Mouse (Mus musculus): ENCODE data around the gene Nif3l1.

Nif3l1 gene

GRCm38 (mm10) chr1:58445143-58445722 lies at the start of gene Nif3l1, which contains the start of gene Ppil3:
Nif3l1 (plus strand) TSS chr1:58445151.
Ppil3 (minus strand) TSS chr1:58445486.
- peak; percentile 82 for DNase-seq (ENCODE audit: low read depth)

- no peak for DNase-seq (ENCODE audit: low read depth)
Measured at GRCm38 (mm10) chr1:58395341-58395740, 49.6 kb upstream of the Nif3l1 start.

GRCm38 (mm10) chr1:58396179-58396578 lies 48.8 kb upstream of the Nif3l1 start:
- no peak for DNase-seq (ENCODE audit: low read depth)

GRCm38 (mm10) chr1:58397731-58398130 lies 47.2 kb upstream of the Nif3l1 start:
- DNase-seq (ENCODE audit: low read depth): no peak

GRCm38 (mm10) chr1:58401396-58401795 lies 43.6 kb upstream of the Nif3l1 start:
- no peak for DNase-seq (ENCODE audit: low read depth)

GRCm38 (mm10) chr1:58403745-58404144 lies 41.2 kb upstream of the Nif3l1 start:
- no peak for DNase-seq (ENCODE audit: low read depth)

DNA sequence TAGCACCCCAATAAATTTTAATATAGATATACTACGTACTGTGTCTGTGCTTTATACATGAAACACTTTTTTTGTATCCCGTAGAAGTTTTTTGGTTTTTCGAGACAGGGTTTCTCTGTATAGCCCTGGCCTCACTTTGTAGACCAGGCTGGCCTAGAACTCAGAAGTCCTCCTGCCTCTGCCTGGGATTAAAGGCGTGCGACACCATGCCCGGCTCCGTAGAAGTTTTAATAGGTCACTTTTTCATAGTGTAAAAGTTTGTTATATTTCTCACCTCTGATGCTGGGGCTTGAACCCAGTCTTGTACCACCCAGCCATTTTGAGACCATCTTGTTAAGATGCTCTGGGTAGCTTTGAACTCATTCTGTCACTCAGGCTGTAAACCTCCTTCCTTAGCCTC lies 37.6 kb upstream of the Nif3l1 start:
- DNase-seq (ENCODE audit: low read depth): no peak

GRCm38 (mm10) chr1:58408141-58408540 lies 36.8 kb upstream of the Nif3l1 start:
- no peak for DNase-seq (ENCODE audit: low read depth)

- no peak for DNase-seq (ENCODE audit: low read depth)
Measured at GRCm38 (mm10) chr1:58409553-58410197, 35.3 kb upstream of the Nif3l1 start.

GRCm38 (mm10) chr1:58410198-58410588 lies 34.8 kb upstream of the Nif3l1 start:
- DNase-seq (ENCODE audit: low read depth): no peak

DNA sequence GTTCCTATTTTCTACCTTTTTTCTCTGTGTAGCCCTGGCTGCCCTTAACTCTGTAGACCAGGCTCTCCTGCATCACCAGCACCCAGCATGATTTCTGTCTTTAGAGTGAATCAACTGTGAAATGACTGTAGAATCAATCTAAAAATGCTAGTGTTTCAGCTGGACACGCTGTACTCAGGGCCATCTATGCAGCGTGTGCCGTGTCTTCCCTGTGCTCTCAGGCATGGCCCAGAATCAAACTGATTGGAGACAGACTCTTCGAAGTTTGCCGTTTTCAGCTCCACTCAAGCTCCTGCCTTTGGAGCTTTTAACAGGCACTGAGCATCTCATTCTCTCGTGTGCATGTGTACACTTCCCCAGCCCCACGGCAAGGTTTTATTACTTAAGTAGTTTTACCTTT lies 34.2 kb upstream of the Nif3l1 start:
- DNase-seq (ENCODE audit: low read depth): no peak

DNA sequence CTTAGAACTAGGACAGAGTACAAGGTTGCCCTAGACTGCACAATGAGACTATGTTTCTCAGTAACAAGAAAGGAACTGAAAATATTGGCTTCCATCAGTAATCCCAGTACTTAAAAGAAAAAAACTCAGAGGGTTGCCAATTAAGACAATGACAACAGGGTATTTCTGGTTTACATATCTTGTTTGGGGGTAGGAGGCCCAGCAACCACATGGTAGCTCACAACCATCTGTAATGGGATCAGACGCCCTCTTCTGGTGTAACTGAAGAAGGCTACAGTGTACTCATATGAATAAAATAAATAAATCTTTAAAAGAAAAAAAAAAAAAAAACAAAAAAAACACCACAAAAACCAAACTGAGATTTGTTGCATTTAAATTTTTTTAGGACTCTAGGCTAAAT lies 29.5 kb upstream of the Nif3l1 start:
- DNase-seq (ENCODE audit: low read depth): no peak

DNA sequence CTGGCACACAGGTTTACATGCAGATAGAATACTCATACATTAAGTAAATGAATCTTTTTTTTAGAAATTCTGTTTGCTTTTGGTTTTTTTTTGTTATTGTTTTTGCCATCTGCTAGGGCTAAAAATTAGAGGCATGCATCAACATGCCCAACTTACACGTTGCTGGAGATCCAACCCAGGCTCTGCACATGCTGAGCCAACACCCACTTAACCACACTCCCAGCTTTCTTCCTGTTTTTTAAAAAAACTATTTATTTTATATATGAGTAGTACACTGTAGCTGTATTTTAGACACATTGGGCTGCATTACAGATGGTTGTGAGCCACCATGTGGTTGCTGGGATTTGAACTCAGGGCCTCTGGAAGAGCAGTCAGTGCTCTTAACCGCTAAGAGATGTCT lies 28.9 kb upstream of the Nif3l1 start:
- no peak for DNase-seq (ENCODE audit: low read depth)

- no peak for DNase-seq (ENCODE audit: low read depth)
Measured at GRCm38 (mm10) chr1:58420032-58420431, 24.9 kb upstream of the Nif3l1 start.

- no peak for DNase-seq (ENCODE audit: low read depth)
Measured at GRCm38 (mm10) chr1:58420961-58421360, 24.0 kb upstream of the Nif3l1 start.

DNA sequence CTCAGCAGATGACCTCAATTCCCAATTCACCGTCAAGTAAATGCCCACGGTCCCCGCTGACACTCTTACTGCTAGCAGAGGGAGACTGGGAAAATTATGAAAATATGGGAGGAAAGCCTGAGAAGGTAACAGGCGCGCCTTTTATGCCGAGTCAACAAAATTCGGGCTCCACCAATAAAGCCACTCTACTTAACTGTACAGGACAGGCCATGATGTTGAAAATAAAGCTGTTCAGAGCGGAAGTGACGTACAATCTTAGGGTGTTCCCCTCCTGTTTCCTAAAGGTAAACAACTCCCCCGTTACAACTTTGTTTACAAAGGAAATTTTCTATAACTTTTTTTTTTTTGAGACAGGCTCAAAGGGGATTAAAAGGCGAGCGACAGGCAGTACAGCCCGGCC lies 22.1 kb upstream of the Nif3l1 start:
- DNase-seq (ENCODE audit: low read depth): no peak

DNA sequence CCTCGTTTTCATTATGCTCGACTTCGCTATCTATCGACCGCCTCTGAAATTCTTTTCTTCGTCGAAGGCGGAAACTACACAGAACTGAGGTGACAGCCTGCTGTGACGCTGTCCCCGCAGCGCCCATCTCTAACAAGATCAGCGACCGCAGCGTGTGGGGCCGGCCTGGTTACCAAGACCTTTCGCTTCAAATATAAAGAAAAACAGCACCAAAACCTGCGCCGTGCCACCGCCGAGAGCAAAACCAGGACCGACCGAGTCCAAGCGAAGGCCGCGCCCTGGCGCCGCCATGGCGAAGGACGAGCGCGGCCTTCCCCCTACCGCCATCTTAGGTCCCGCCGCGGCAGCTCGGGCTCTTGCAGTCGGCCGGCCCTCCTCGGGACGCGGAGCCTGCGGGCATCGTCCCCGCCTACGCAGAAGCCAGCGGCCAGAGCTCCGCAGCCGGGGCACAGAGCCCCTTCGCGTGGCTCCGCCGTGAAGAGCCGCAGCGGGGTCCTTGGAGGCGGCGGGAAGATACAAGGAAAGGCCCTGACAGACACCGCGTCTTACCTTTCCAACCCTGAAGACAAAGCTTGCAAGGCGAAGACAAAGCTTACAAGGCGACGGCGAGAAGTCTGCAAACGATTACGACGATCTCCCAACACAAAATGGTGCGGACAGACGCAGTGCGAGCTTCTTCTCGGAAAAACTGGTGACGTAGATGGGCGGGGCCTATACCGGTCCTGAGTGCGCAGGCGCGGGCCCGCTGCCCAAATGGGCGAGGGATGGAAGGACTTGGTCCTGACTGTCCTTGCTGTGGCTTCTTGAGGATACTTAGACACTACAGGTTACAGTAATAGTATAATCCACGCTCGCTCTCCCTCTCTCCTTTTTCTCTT lies 21.3 kb upstream of the Nif3l1 start, which contains the start of gene Clk1:
TSS of gene Clk1 (minus strand) at position 696 of the 878 bp plus-strand sequence.
- DNase-seq (ENCODE audit: low read depth): peak; percentile 88

GRCm38 (mm10) chr1:58424551-58424950 lies 20.4 kb upstream of the Nif3l1 start:
- no peak for DNase-seq (ENCODE audit: low read depth)

GRCm38 (mm10) chr1:58444691-58445090 lies 260 bp upstream of the Nif3l1 start:
- no peak for DNase-seq (ENCODE audit: low read depth)

DNA sequence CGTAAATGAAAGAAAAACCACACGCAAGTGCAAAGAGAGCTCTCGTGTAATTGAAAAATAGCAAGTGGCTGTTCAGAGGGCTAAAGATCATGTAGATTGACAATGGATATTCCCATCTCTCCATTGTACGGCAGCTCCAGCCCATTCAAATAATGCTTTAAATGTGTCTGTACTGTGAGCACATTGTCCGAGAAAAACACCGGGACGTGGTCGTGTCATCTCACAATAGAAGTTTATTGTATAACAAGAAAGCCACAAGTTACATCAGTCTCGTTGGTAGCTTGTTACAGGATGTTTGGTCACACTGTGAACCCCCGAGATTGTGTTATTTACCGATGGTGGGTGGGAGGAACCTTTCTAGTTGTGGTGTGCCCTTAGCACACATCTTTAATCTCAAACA lies 910 bp downstream of the Nif3l1 start:
- DNase-seq (ENCODE audit: low read depth): no peak

DNA sequence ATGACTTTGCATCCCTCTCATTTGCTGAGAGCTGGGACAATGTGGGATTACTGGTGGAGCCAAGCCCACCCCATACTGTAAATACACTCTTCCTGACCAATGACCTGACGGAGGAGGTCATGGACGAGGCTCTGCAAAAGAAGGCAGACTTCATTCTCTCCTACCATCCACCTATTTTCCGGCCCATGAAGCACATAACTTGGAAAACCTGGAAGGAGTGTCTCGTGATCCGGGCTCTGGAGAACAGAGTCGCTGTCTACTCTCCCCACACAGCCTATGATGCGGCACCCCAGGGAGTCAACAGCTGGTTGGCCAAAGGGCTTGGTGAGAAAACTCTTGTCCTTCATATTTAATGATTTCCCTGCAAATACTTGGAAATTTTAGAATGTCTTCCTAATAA lies 2.8 kb downstream of the Nif3l1 start:
- DNase-seq (ENCODE audit: low read depth): no peak

DNA sequence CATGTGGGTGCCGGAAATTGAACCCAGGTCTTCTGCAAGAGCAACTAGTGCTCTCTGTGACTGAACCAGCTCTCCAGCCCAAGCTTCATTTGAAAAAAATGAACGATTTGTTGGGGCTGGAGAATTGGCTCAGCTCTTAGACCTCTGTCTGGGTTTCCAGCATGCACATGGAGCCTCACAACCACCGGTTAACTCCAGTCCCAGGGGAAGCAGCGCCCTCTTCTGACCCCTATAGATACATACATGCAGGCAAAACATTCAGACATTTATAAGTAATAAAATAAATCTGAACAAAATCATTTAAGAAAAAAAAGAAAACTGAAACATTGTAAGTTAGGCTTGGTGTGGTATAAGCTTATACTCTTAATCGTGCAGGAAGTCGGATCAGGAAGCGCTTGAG lies 3.4 kb downstream of the Nif3l1 start:
- no peak for DNase-seq (ENCODE audit: low read depth)

DNA sequence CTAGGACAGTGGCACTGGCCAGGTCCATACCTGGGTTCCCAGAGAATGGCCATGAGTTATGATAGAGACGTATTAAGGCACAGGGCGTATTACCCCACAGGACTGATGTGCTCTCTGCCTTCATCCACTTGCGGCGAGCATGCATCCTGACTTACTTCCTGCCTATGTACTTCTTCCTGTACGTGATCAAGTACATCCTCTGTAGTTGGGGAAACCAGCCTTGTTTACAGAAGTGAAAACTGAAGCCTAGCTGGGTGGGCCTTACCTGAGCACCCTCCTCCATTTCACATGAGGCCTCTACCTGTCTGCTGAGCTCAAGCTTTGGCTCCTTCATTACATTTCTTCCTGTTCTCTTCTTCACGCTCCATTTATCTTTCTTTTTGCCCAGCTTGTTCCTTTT lies 9.4 kb downstream of the Nif3l1 start:
- no peak for DNase-seq (ENCODE audit: low read depth)

Data from fibroblast of lung, adult 2 months (primary cell).